Mouse (Mus musculus): ENCODE measurements at regions not wholly inside any gene's neighbourhood (a gene's known extent, or its start where the extent isn't known, plus 50 kb on each side); places are given as distances from the start of the nearest gene placed in this dataset.

DNA sequence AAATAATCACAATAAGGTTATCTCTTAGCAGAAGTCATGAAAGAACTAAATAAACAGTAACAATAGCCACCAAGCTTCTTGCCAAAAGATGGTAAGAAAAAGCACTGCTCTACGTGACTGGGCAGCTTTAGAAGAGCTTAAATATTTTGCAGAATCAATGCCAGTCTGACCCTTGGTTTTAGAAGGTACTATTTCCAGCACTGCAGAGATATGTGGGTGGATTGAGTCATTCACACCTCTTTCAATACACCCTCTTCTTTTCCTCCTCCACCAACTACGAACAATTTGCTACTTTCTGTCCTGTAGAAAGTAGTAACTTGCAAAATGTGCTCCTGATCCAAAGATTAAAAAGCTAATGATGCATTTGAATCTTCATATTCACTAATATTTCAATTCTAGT is 324.9 kb upstream of the Stxbp6 start:
- no peak for DNase-seq (ENCODE audit: low spot score)

GRCm38 (mm10) chr12:45384864-45385263 is 310.4 kb upstream of the Stxbp6 start:
- DNase-seq (ENCODE audit: low spot score): no peak
